Mouse (Mus musculus): ENCODE measurements around the gene Rnf111.

Rnf111 gene

DNA sequence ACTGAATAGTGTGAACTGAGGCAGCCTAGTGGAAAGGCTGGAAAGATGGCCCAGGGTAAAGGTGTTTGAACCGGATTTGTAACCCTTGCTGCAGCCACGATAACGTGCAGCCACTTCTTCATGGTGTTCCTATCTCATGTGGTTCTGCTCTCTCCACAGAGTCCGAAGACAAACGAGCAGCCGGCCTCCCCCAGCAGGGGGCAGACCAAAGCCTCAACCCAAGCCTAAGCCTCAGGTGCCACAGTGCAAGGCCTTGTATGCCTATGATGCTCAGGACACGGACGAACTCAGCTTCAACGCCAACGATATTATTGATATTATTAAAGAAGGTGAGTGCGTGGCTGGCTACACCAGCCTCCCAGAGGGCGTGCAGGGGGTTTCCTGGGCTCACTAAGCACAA lies 107.9 kb downstream of the Rnf111 start:
- no peak for DNase-seq (ENCODE audit: low spot score)

- peak; percentile 43 for DNase-seq (ENCODE audit: low spot score)
Observed at GRCm38 (mm10) chr9:70392563-70392907, 111.0 kb downstream of the Rnf111 start.

DNA sequence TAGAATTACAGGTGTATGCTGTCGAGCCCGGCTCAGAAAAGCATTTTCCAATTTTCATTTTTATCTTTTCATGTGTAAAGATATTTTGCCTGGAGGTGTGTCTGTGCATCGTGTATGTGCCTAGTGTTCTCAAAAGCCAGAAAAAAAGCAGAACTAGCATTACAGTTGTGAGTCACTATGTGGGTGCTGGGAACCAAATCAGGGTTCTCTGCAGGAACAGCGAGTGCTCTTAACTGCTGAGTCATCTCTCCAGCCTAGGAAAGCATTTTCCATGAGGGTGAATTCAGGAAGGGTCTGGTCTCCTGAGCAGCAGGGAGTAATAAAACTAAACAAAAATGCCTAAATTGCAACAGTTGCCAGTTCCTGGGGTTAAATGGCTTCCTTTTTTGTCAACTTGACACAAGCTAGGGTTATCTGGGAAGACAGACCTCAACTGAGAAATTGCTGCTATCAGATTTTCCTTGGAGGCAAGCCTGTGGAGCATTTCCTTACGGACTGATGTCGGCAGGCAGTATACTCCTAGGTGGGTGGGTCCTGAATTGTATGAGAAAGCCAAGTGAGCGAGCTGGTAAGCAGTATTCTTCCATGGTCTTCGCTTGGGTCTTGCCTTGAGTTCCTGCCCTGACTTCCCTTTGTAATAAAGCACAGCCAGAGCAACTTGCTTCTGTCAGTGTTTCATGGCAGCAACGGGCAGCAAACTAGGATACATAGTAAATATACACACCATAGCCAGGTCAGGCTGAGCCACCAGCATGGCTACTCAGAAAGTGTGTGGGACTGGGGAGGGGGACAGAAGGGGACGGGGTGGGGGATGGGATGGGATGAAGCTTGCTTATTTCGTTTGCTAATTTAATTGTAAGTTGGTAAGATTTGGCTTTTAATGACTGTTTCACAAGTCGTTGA lies 111.6 kb downstream of the Rnf111 start:
- DNase-seq (ENCODE audit: low spot score): no peak

- no peak for DNase-seq (ENCODE audit: low spot score)
Observed at GRCm38 (mm10) chr9:70391042-70391441, 112.5 kb downstream of the Rnf111 start.

DNA sequence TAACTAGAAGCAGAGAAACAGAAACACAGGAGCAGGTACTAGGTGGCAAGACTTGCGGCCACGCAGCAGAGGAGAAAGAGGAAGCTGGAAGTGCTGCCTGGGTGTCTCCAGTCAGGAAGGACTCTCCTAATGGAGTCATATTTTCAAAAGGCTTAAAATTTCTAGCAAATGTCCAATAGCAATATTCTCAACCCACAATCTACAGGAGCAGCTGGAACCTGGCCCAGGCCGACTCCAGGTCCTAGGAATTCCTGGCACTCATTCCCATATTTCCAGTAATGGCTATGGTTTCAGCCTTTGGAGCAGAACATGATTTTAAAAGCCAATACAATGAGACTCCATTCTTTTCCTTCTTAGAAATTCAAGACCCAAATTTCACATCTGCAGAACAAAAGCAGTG lies 114.0 kb downstream of the Rnf111 start:
- no peak for DNase-seq (ENCODE audit: low spot score)

DNA sequence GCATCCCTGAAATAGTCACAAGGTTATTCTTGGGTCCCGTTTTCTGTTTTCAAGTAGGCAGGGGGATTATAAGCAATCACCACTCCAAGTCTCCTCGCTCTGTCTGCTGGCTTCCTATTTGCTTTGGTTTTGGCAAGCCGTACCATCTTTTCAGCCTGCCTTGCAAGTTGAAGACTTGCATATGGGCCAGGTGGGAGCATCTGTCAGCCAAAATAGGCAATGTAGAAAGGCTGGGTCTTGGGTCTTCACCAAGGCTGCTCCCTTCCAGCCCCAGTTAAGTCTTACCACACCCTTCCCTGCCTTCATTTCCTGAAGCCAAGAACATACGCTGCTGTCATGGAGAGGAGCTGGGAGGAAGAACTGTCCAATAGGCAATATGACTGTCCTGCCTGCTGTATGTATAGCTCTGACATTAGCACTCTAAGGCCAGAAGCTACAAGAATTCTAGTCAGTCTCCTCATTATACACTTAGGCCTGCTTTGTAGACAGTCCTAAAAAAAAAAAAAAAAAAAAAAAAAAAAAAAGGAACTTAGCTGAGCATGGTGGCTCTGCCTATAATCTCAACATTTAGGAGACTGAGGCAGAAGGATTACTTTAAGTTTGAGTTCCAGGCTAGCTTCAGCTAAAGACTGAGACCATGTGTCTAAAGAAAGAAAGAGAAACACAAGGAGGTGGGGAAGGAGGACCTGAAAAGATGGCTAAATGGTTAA lies 116.0 kb downstream of the Rnf111 start:
- DNase-seq (ENCODE audit: low spot score): no peak

DNA sequence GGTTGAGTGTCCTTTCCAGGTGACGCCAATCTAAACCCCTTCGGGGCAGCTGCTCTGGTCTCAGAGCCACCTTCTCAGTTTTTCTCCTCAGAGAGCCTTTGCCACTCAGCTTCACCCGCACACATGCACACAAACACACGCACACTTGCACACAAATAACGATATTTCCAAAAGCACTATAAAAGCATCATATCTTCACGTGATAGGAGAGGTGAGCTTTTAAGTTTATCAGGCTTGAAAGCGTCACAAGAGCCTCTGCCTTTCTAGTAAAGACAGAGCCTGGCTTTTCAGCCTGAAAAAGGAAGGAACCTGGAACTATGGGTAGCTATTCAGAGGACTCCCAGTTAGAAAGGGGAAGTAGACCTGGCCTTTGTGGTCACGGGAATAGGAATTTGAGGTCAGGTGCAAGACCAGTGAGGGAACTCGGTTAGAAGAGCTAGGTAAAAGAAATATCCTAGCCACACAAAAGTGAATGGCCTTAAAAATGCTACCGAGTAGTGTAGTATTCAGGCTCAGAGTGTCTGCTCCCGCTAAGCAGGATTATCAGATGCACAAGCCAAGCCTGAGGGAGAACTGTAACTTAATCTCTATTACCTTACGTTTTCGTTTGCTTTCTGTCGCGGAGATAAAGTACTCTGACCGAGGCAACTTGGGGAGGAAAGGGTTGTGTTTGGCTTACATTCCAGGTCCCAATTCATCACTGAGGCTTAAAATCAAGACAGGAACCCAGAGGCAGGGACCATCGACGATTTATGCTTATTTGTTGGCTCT lies 118.4 kb downstream of the Rnf111 start:
- DNase-seq (ENCODE audit: low spot score): peak; percentile 55

DNA sequence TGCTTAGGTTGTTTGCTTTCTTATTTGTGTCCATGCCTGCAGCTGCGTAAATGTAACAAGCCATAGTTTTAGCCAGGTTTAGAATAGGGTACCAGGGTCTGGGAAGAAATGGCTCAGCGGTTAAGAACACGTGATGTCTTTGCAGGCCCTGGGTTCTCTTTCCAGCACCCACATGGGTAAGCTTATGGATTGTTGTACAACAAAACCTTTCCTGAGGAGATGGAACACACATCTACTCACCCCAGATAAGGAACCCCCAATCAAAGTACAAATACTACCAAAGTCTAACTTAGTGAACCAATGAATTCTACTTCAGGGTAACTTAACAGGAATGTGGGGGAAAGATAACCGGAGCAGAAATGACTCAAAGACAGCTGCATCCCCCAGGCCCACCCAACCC lies 119.0 kb downstream of the Rnf111 start:
- DNase-seq (ENCODE audit: low spot score): no peak

DNA sequence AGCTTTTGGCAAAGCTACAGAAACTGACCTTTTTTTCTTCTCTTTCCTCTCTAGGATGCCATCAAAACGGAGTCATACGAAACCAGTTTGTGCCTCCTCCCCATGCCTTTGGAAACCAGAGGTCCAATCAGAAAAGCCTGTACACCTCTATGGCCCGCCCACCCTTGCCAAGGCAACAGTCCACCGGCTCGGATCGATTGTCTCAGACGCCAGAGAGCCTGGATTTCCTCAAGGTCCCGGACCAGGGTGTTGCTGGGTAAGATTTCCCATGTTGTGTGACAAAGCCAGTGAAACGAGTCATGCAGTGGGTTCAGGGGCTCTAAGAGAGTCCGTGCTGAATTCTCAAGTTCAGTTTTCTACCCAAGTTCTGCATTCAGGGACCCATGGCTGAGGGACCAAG lies 119.8 kb downstream of the Rnf111 start:
- DNase-seq (ENCODE audit: low spot score): no peak

DNA sequence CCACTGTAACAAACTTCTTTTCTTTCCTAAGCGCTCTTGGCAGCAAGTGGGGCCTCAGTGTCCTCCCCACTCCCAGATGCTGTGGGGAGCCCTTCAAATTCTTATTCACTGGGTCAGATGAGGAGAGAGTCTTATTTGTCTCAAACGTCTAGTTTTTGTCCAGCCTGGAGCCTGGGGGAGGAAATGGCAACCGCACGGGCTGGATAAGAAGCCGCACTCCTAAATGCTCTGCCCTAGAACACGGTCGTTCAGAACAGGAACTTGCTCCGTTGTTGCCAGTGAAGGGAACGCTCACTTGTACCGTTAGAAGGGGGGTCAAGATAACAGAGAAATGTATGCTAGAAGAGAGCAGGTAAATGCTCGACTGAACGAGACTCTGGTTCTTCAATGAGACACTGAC lies 121.4 kb downstream of the Rnf111 start:
- DNase-seq (ENCODE audit: low spot score): no peak

DNA sequence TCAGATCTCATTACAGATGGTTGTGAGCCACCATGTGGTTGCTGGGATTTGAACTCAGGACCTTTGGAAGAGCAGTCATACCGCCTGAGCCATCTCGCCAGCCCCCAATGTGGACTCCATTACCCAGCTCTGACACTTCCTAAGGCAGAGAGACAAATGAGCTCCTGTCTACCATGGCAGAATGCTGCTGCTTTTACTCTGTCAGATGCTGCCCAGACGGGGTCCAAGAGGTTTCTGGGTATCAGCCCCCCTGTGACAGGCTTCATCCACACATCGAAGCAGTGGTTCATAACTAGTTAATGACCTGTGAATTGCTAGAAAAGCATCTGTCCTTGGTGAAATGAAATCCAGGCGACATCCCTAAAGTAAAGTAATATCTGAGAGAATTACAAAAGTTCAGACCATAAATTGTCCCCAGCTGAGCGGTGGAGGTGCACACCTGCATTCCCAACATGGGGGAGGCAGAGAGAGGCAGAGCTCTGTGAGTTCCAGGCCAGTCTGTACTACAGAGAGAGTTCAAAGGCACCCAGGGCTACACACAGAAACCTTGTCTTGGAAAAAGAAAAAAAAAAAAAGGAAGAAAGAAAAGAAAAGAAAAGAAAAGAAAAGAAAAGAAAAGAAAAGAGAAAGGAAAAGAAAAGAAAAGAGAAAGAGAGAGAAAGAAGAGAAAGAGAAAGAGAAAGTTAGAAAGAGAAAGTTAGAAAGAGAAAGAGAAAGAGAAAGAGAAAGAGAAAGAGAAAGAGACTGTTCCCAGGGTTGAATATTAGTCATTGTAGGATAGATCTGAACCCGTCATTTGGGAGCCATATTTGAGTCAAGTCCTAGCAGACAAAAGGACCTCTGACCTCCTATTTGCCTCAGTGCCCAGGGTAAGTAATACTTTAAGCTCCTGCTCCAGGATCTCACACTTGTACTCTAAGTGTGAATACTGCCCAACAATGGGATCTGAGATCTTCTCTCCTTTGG lies 123.7 kb downstream of the Rnf111 start:
- no peak for DNase-seq (ENCODE audit: low spot score)
